Mouse (Mus musculus): ENCODE results near the gene Tenm4.

- TF ChIP-seq CTCF (IDR thresholded peaks at IDR 0.05; ENCODE audit: low read depth) (no peak), EP300 (IDR thresholded peaks at IDR 0.05; ENCODE audit: low read depth) (no peak)
Observed at GRCm38 (mm10) chr7:96587403-96587802, 416.4 kb downstream of the Tenm4 start.

Data from liver, embryonic 14.5 days (tissue).